Mouse (Mus musculus): ENCODE measurements at regions not wholly inside any gene's neighbourhood (a gene's known extent, or its start where the extent isn't known, plus 50 kb on each side); places are given as distances from the start of the nearest gene placed in this dataset.

- 19% methylated on average over 7 of the region's 7 CpGs for WGBS (ENCODE audit: insufficient replicate concordance)
- H3K9me3 ChIP-seq (replicated peaks) = no peaks in the 10 kb centered on the region
These were observed 114.4 kb upstream of the Usp25 start for GRCm38 (mm10) chr16:76899083-76899482.

DNA sequence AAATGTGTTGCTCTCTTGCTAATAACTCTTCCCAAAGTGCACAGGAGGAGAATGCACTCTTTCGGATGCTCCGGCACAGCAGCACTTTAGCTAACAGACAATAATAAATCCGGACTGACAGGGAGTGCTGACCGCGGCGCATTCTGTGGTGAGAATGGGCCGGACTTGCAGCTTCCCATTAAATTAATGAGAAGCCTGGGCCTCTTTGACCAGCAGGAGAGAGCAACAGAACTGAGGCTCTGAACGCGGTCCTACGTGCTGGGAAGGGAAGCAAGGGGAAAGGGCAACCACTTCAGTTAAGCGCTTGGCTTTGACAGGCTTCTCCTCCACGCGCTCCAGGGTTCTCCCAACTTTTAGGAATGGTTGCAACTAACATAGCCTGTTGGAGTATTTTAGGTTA lies 117.2 kb upstream of the Usp25 start:
- 46% methylated on average over 13 of the region's 13 CpGs for WGBS (ENCODE audit: insufficient replicate concordance)
- no peaks in the 10 kb centered on the region for H3K36me3 ChIP-seq (replicated peaks)
- H3K9ac ChIP-seq = no peak overlapping the region
- no peak overlapping the region for H3K4me2 ChIP-seq
- no peak for ATAC-seq (ENCODE audit: insufficient read depth)
- no peaks in the 10 kb centered on the region for H3K9me3 ChIP-seq (replicated peaks)
- H3K27ac ChIP-seq (replicated peaks) = no peak overlapping the region
- no peaks in the 10 kb centered on the region for H3K4me1 ChIP-seq (replicated peaks)
- H3K27me3 ChIP-seq = no peaks in the 10 kb centered on the region
- H3K4me3 ChIP-seq (replicated peaks) = no peak overlapping the region

More at GRCm38 (mm10) chr16:76899083-76899482, 114.4 kb upstream of the Usp25 start:
- no peak overlapping the region for H3K27ac ChIP-seq (replicated peaks)
- H3K4me3 ChIP-seq (replicated peaks) = no peak overlapping the region
- H3K27me3 ChIP-seq = no peaks in the 10 kb centered on the region
- no peak overlapping the region for H3K9ac ChIP-seq
- H3K4me2 ChIP-seq = no peak overlapping the region
- H3K4me1 ChIP-seq (replicated peaks) = no peaks in the 10 kb centered on the region
- no peak for ATAC-seq (ENCODE audit: insufficient read depth)
- H3K36me3 ChIP-seq (replicated peaks) = no peaks in the 10 kb centered on the region

DNA sequence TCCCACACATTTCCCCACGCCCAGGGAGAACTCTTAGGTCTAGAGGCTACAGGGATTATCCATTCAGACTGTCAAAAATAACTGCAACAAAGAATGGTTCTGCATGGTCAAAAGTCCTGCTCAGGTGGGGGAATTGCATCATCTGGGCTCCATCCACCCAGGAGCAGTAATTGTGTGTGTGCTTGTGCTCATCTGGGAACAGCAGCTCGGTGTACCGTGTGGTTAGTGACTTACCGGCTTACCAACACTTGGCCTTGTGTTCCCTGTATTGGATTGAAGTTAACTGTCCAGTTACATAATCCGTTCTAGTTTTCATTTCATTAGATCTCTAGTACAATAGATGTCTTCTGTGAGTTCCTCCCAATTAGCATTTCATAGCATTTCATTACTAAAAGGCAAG lies 117.7 kb upstream of the Usp25 start:
- Histone ChIP-seq H3K4me2 (no peak overlapping the region), H3K36me3 (replicated peaks) (no peaks in the 10 kb centered on the region), H3K9ac (no peak overlapping the region), H3K9me3 (replicated peaks) (no peaks in the 10 kb centered on the region), H3K27me3 (no peaks in the 10 kb centered on the region), H3K27ac (replicated peaks) (no peak overlapping the region), H3K4me1 (replicated peaks) (no peaks in the 10 kb centered on the region), H3K4me3 (replicated peaks) (no peak overlapping the region)
- ATAC-seq (ENCODE audit: insufficient read depth) = no peak
- 65% methylated on average over 5 of the region's 5 CpGs for WGBS (ENCODE audit: insufficient replicate concordance)

GRCm38 (mm10) chr16:76878576-76878975 lies 134.9 kb upstream of the Usp25 start:
- Histone ChIP-seq H3K9me3 (replicated peaks) (no peaks in the 10 kb centered on the region), H3K27me3 (no peaks in the 10 kb centered on the region), H3K4me1 (replicated peaks) (no peaks in the 10 kb centered on the region), H3K9ac (no peak overlapping the region), H3K4me2 (no peak overlapping the region), H3K4me3 (replicated peaks) (no peak overlapping the region), H3K27ac (replicated peaks) (no peak overlapping the region), H3K36me3 (replicated peaks) (no peaks in the 10 kb centered on the region)
- ATAC-seq (ENCODE audit: insufficient read depth) = no peak
- 52% methylated on average over 2 of the region's 2 CpGs for WGBS (ENCODE audit: insufficient replicate concordance)

DNA sequence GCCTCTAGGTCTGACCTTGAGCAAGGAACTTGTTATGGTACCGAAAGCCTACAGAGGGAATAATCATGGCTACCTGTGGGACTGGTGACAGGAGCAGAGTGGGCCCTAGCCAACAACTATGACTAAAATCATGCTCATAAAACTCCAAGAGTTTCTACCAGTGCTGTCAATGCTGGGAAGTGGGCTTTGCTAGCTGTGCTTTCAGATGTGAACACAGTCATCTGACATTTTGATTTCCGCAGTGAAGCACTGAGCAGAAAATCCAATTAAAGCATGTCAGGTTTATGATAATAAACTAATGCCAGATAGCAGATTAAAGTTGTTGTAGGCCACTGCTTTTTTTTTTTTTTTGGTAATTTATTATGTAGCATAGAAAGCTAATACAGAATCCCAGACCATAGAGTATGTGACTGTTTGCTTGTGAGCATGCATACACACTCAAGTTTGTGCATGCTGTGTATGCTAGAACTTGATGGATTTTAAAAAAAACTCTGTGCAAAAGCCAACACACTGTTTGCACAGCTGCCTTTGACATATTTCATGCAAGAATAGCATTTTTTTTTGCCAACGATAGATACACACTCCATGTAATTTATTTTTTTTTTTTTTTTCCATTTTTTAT lies 138.0 kb upstream of the Usp25 start:
- H3K27me3 ChIP-seq = no peaks in the 10 kb centered on the region
- WGBS (ENCODE audit: insufficient replicate concordance) = 76% methylated on average over 3 of the region's 3 CpGs
- no peak for ATAC-seq (ENCODE audit: insufficient read depth)

DNA sequence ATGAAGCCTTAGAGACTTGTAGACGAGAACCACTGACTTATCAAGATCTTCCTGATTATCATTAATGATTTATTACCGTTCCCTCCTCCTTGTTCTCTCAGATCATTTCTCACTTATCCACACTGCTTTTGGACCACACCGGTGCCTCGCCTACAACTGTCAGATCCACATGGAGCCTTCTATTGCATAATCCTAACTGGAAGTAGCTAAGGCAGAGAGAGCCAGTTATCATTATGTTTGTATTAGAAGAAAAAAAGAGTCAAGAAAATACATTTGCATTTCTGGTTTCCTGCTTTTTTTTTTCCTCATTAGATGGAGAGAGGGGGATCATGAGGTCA lies 147.1 kb upstream of the Usp25 start:
- H3K4me3 ChIP-seq (replicated peaks) = no peak overlapping the region
- no peak overlapping the region for H3K4me2 ChIP-seq
- WGBS (ENCODE audit: insufficient replicate concordance) = 48% methylated on average over 4 of the region's 4 CpGs
- ATAC-seq (ENCODE audit: insufficient read depth) = no peak
- no peaks in the 10 kb centered on the region for H3K4me1 ChIP-seq (replicated peaks)
- H3K36me3 ChIP-seq (replicated peaks) = no peaks in the 10 kb centered on the region
- no peaks in the 10 kb centered on the region for H3K27me3 ChIP-seq
- H3K9ac ChIP-seq = no peak overlapping the region
- H3K9me3 ChIP-seq (replicated peaks) = no peaks in the 10 kb centered on the region
- no peak overlapping the region for H3K27ac ChIP-seq (replicated peaks)

More for the DNA sequence above, 138.0 kb upstream of the Usp25 start:
- H3K4me2 ChIP-seq = no peak overlapping the region
- no peaks in the 10 kb centered on the region for H3K9me3 ChIP-seq (replicated peaks)
- no peaks in the 10 kb centered on the region for H3K4me1 ChIP-seq (replicated peaks)
- H3K4me3 ChIP-seq (replicated peaks) = no peak overlapping the region
- no peak overlapping the region for H3K9ac ChIP-seq
- H3K27ac ChIP-seq (replicated peaks) = no peak overlapping the region
- H3K36me3 ChIP-seq (replicated peaks) = no peaks in the 10 kb centered on the region

- Histone ChIP-seq H3K4me3 (replicated peaks) (no peak overlapping the region), H3K36me3 (replicated peaks) (no peaks in the 10 kb centered on the region), H3K9ac (no peak overlapping the region), H3K4me1 (replicated peaks) (no peaks in the 10 kb centered on the region), H3K27ac (replicated peaks) (no peak overlapping the region), H3K27me3 (no peaks in the 10 kb centered on the region), H3K4me2 (no peak overlapping the region), H3K9me3 (replicated peaks) (no peaks in the 10 kb centered on the region)
- 36% methylated on average over 7 of the region's 12 CpGs for WGBS (ENCODE audit: insufficient replicate concordance)
- no peak for ATAC-seq (ENCODE audit: insufficient read depth)
These were observed 147.6 kb upstream of the Usp25 start for GRCm38 (mm10) chr16:76865731-76866464.

- no peak overlapping the region for H3K4me2 ChIP-seq
- no peak overlapping the region for H3K4me3 ChIP-seq (replicated peaks)
- H3K27me3 ChIP-seq = no peaks in the 10 kb centered on the region
- H3K9me3 ChIP-seq (replicated peaks) = no peaks in the 10 kb centered on the region
- 61% methylated on average over 3 of the region's 3 CpGs for WGBS (ENCODE audit: insufficient replicate concordance)
- H3K9ac ChIP-seq = no peak overlapping the region
- H3K36me3 ChIP-seq (replicated peaks) = no peaks in the 10 kb centered on the region
- ATAC-seq (ENCODE audit: insufficient read depth) = no peak
- no peak overlapping the region for H3K27ac ChIP-seq (replicated peaks)
- no peaks in the 10 kb centered on the region for H3K4me1 ChIP-seq (replicated peaks)
These were observed 149.1 kb upstream of the Usp25 start for GRCm38 (mm10) chr16:76864392-76864791.

DNA sequence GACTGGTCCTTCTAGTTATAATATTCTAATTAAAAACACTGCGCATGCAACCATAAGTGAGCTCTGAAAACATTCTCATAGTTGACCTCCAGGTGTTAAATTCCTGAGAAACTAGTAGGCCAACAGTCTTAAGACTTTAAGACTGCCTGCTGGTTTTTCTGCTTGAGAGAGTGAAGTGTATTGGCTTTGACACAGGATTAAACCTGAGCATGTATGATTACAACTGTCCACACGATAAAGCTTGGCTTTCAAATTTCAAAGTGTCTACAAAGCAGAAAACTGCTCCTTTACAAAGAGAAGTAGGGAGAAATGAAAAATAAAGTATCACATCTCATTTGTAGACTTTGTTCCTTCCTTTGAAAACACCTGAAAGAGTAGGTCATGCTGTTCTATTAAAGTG lies 157.7 kb upstream of the Usp25 start:
- H3K9me3 ChIP-seq (replicated peaks) = no peaks in the 10 kb centered on the region
- H3K4me2 ChIP-seq = no peak overlapping the region
- no peak overlapping the region for H3K4me3 ChIP-seq (replicated peaks)
- ATAC-seq (ENCODE audit: insufficient read depth) = no peak
- no peaks in the 10 kb centered on the region for H3K27me3 ChIP-seq
- 77% methylated on average over 2 of the region's 2 CpGs for WGBS (ENCODE audit: insufficient replicate concordance)
- H3K27ac ChIP-seq (replicated peaks) = no peak overlapping the region
- H3K36me3 ChIP-seq (replicated peaks) = no peaks in the 10 kb centered on the region
- no peaks in the 10 kb centered on the region for H3K4me1 ChIP-seq (replicated peaks)
- H3K9ac ChIP-seq = no peak overlapping the region

- Histone ChIP-seq H3K36me3 (replicated peaks) (no peaks in the 10 kb centered on the region), H3K9me3 (replicated peaks) (no peaks in the 10 kb centered on the region), H3K4me1 (replicated peaks) (no peaks in the 10 kb centered on the region), H3K27ac (replicated peaks) (no peak overlapping the region), H3K4me2 (no peak overlapping the region), H3K4me3 (replicated peaks) (no peak overlapping the region), H3K9ac (no peak overlapping the region), H3K27me3 (no peaks in the 10 kb centered on the region)
- ATAC-seq (ENCODE audit: insufficient read depth) = no peak
- WGBS (ENCODE audit: insufficient replicate concordance) = 67% methylated on average over 3 of the region's 3 CpGs
These were observed 162.1 kb upstream of the Usp25 start for GRCm38 (mm10) chr16:76851396-76851795.

DNA sequence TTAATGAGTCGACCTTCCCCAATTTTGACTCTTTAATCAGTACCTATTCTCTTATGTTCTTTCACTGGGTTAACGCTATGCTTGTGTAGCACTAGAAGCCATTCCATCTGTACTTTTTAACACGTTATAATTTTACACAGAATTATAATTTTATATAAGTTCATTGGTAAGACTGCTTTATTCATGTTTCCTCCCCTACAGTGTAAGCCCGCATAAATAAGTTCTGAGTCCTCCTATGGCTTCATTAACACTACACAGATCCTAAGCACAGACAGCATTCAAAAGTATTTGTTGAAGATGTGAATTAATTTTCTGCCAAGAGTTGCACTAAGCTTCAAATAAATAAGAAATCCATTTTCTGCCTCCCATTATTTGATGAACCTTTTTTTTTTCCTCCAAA lies 176.1 kb upstream of the Usp25 start:
- ATAC-seq (ENCODE audit: insufficient read depth) = no peak
- H3K4me2 ChIP-seq = no peak overlapping the region
- H3K36me3 ChIP-seq (replicated peaks) = no peaks in the 10 kb centered on the region
- WGBS (ENCODE audit: insufficient replicate concordance) = 54% methylated on average over 4 of the region's 4 CpGs
- H3K9ac ChIP-seq = no peak overlapping the region
- H3K4me1 ChIP-seq (replicated peaks) = no peaks in the 10 kb centered on the region
- no peaks in the 10 kb centered on the region for H3K27me3 ChIP-seq
- H3K4me3 ChIP-seq (replicated peaks) = no peak overlapping the region
- H3K9me3 ChIP-seq (replicated peaks) = no peaks in the 10 kb centered on the region
- H3K27ac ChIP-seq (replicated peaks) = no peak overlapping the region

DNA sequence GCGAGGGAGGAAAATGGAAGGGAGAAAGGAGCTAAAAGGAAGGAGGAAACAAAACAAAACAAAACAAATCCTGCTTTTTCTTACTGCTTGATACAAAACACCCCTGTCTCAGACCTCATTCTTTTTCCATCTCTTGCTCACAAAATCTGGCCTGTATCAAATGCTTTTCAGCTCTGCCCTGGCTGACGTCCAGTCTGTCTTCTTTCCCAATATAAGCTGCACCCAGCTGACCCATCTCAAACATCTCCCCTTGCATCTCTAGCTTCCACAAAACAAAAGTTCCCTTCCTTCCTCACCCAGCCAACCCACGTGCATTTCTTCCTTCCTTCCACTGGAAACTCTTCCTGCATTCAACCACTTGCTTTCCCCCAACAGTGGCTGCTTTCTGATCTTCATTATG lies 183.1 kb upstream of the Usp25 start:
- WGBS (ENCODE audit: insufficient replicate concordance) = 21% methylated on average over 3 of the region's 3 CpGs
- H3K27me3 ChIP-seq = no peaks in the 10 kb centered on the region
- ATAC-seq (ENCODE audit: insufficient read depth) = no peak
- H3K4me1 ChIP-seq (replicated peaks) = no peaks in the 10 kb centered on the region
- H3K27ac ChIP-seq (replicated peaks) = no peak overlapping the region
- no peaks in the 10 kb centered on the region for H3K9me3 ChIP-seq (replicated peaks)
- H3K4me3 ChIP-seq (replicated peaks) = no peak overlapping the region
- H3K4me2 ChIP-seq = no peak overlapping the region
- H3K9ac ChIP-seq = no peak overlapping the region
- H3K36me3 ChIP-seq (replicated peaks) = no peaks in the 10 kb centered on the region

All from liver, embryonic 15.5 days (tissue).